Mouse (Mus musculus) heart, embryonic 11.5 days (tissue): Measurements from ENCODE around the gene Stox1. TPM values are rescaled to one million over a fixed set of nuclear protein-coding genes. Genes with fewer than 3 reads are reported as not detected.
"Not testable (repeated sequence)": the region's sequence is repeated elsewhere in the genome, so short reads cannot be mapped to it uniquely, and the experiment has no call there.

ENCODE experiments used
- ATAC-seq: fragments of 200-750 bp; cut with Nextera tagmentation; replicated peaks from 2 replicates; pipeline ENCODE4 v1.8.0; 2017; ENCODE audit warnings: moderate library complexity; ENCODE audit not compliant: insufficient number of reproducible peaks, low FRiP score, low TSS enrichment
- H3K27ac ChIP-seq: fragments of 300-500 bp; sonication (generic); 2 replicates; pipeline ENCODE4 v1.5.1; 2014; ENCODE audit warnings: mild to moderate bottlenecking, low read depth, low read length
- H3K27me3 ChIP-seq: fragments of 300-500 bp; sonication (generic); 2 replicates; pipeline ENCODE4 v1.6.1; 2014; ENCODE audit warnings: mild to moderate bottlenecking, low read length, mixed read lengths; ENCODE audit not compliant: control insufficient read depth, insufficient read depth
- H3K36me3 ChIP-seq: fragments of 300-500 bp; sonication (generic); 2 replicates; pipeline ENCODE4 v1.6.1; 2014; ENCODE audit warnings: mild to moderate bottlenecking, low read length, moderate library complexity, mixed read lengths; ENCODE audit not compliant: control insufficient read depth, insufficient read depth
- H3K4me1 ChIP-seq: fragments of 300-500 bp; sonication (generic); 2 replicates; pipeline ENCODE4 v1.6.1; 2014; ENCODE audit warnings: low read length; ENCODE audit not compliant: control insufficient read depth, insufficient read depth
- H3K4me2 ChIP-seq: fragments of 300-500 bp; sonication (generic); 2 replicates; pipeline ENCODE4 v1.6.1; 2014; ENCODE audit warnings: mild to moderate bottlenecking, moderate library complexity
- H3K4me3 ChIP-seq: fragments of 300-500 bp; sonication (generic); 2 replicates; pipeline ENCODE4 v1.5.1; 2014; ENCODE audit warnings: low read depth, low read length
- H3K9ac ChIP-seq: fragments of 300-500 bp; sonication (generic); 2 replicates; pipeline ENCODE4 v1.6.1; 2014; ENCODE audit warnings: mild to moderate bottlenecking, low read depth, low read length, moderate library complexity
- H3K9me3 ChIP-seq: fragments of 300-500 bp; sonication (generic); replicated peaks from 2 replicates; pipeline ENCODE4 v1.6.1; 2016; ENCODE audit warnings: low read length; ENCODE audit not compliant: control insufficient read depth
- WGBS: fragments of 180-500 bp; shearing (Covaris S2); extraction: QIAGEN DNeasy Blood & Tissue Kit; methylation state at CpG from one replicate; pipeline ENCODE4 v1.1.7; 2014; ENCODE audit not compliant: insufficient replicate concordance; 5-methylcytosine and 5-hydroxymethylcytosine counted together
- polyA plus RNA-seq: library from polyadenylated mRNA; unstranded; fragments of >200 nt; fragmentation: Nextera tagmentation; extraction: Ambion mirVana; gene quantifications from 2 replicates; pipeline ENCODE4 v1.2.1, GENCODE M21; 2014

Gene Stox1
- 0.97 and 1.4 TPM in 2 replicates for polyA plus RNA-seq

GRCm38 (mm10) chr10:62725771-62726687 is at the start of gene Stox1:
TSS of gene Stox1 (minus strand) at chr10:62726128.
- Histone ChIP-seq H3K9me3 (no peaks in the 10 kb centered on the region), H3K36me3 (no peaks in the 10 kb centered on the region), H3K4me2 (peak within 1 kb of the TSS; percentile 96), H3K27me3 (peaks cover 18% of the 10 kb centered on the region), H3K4me1 (peaks cover 4% of the 10 kb centered on the region; the same call in 1 of the 2 replicates), H3K9ac (peak within 1 kb of the TSS; percentile 75), H3K27ac (no peak within 1 kb of the TSS), H3K4me3 (peak within 1 kb of the TSS; percentile 79)
- ATAC-seq = peak; percentile 70
- 2% methylated on average over 53 of the region's 85 CpGs for WGBS

GRCm38 (mm10) chr10:62750781-62751180 is 24.9 kb upstream of the Stox1 start:
- H3K36me3 ChIP-seq = peaks cover 50% of the 10 kb centered on the region
- H3K9ac ChIP-seq = no peak overlapping the region
- H3K27ac ChIP-seq = no peak overlapping the region
- WGBS = 65% methylated on average over 6 of the region's 6 CpGs
- no peaks in the 10 kb centered on the region for H3K27me3 ChIP-seq
- no peaks in the 10 kb centered on the region for H3K9me3 ChIP-seq
- ATAC-seq = no peak
- no peak overlapping the region for H3K4me2 ChIP-seq
- H3K4me1 ChIP-seq = no peaks in the 10 kb centered on the region
- H3K4me3 ChIP-seq = no peak overlapping the region

GRCm38 (mm10) chr10:62739961-62740737 is 14.2 kb upstream of the Stox1 start:
- ATAC-seq = peak; percentile 52; the same call in 1 of the 2 replicates
- WGBS = 53% methylated on average over 4 of the region's 4 CpGs

GRCm38 (mm10) chr10:62736965-62737688 is 11.2 kb upstream of the Stox1 start:
- no peak overlapping the region for H3K27ac ChIP-seq
- H3K9me3 ChIP-seq = no peaks in the 10 kb centered on the region
- peak overlapping the region; percentile 5; the same call in 1 of the 2 replicates for H3K9ac ChIP-seq
- H3K4me1 ChIP-seq = 0 out of 2 replicates have a peak, but pooled peaks cover 2% of the 10 kb centered on the region
- 48% methylated on average over 4 of the region's 4 CpGs for WGBS
- no peaks in the 10 kb centered on the region for H3K27me3 ChIP-seq
- H3K4me2 ChIP-seq = no peak overlapping the region
- ATAC-seq = no peak
- peaks cover 5% of the 10 kb centered on the region; the same call in 1 of the 2 replicates for H3K36me3 ChIP-seq
- H3K4me3 ChIP-seq = no peak overlapping the region

More at GRCm38 (mm10) chr10:62739961-62740737, 14.2 kb upstream of the Stox1 start:
- H3K27me3 ChIP-seq = no peaks in the 10 kb centered on the region
- no peak overlapping the region for H3K4me3 ChIP-seq
- no peak overlapping the region for H3K4me2 ChIP-seq
- H3K9me3 ChIP-seq = no peaks in the 10 kb centered on the region
- peak overlapping the region; percentile 69 for H3K27ac ChIP-seq
- H3K9ac ChIP-seq = no peak overlapping the region
- H3K4me1 ChIP-seq = 0 out of 2 replicates have a peak, but pooled peaks cover 2% of the 10 kb centered on the region
- H3K36me3 ChIP-seq = peaks cover 18% of the 10 kb centered on the region

- peaks cover 4% of the 10 kb centered on the region; the same call in 1 of the 2 replicates for H3K4me1 ChIP-seq
- no peaks in the 10 kb centered on the region for H3K36me3 ChIP-seq
- H3K27ac ChIP-seq = no peak overlapping the region
Observed at GRCm38 (mm10) chr10:62730826-62731225, 4.9 kb upstream of the Stox1 start.

GRCm38 (mm10) chr10:62724936-62725335 is 992 bp downstream of the Stox1 start:
- H3K4me3 ChIP-seq = no peak overlapping the region; the same call in 1 of the 2 replicates
- 33% methylated on average over 7 of the region's 7 CpGs for WGBS

More at GRCm38 (mm10) chr10:62730826-62731225, 4.9 kb upstream of the Stox1 start:
- Histone ChIP-seq H3K4me2 (no peak overlapping the region), H3K27me3 (no peaks in the 10 kb centered on the region), H3K4me3 (no peak overlapping the region), H3K9ac (no peak overlapping the region), H3K9me3 (no peaks in the 10 kb centered on the region)
- ATAC-seq = no peak
- WGBS = 69% methylated on average over 10 of the region's 10 CpGs

DNA sequence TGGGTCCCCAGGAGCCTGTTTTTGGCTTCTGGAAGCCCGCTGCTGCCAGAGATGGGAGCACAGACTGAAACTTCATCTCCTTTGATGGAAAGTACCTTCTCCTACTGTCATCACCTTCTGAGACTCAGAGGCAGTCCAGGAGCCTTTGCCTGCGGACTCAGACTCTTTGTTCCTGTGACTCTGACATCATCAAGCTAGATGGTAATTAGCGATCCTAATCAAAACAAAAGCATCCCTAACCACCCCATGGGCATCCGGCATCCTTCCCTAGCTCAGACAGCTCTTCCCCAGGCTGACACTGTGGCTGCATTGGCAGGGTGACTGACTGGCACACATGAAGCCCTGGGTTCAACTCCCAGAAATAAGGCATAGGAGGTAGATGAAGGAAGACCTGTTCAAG is 3.2 kb downstream of the Stox1 start:
- 8% methylated on average over 4 of the region's 4 CpGs for WGBS
- H3K27ac ChIP-seq = no peak overlapping the region
- no peak for ATAC-seq
- peaks cover 4% of the 10 kb centered on the region; the same call in 1 of the 2 replicates for H3K4me1 ChIP-seq
- no peak overlapping the region for H3K4me2 ChIP-seq
- H3K9ac ChIP-seq = no peak overlapping the region
- no peak overlapping the region for H3K4me3 ChIP-seq
- H3K9me3 ChIP-seq = no peaks in the 10 kb centered on the region
- peaks cover 18% of the 10 kb centered on the region for H3K27me3 ChIP-seq
- no peaks in the 10 kb centered on the region for H3K36me3 ChIP-seq

More at GRCm38 (mm10) chr10:62724936-62725335, 992 bp downstream of the Stox1 start:
- H3K27me3 ChIP-seq = peaks cover 18% of the 10 kb centered on the region
- no peaks in the 10 kb centered on the region for H3K9me3 ChIP-seq
- no peak for ATAC-seq
- no peak overlapping the region for H3K9ac ChIP-seq
- H3K4me2 ChIP-seq = peak overlapping the region; percentile 96
- H3K4me1 ChIP-seq = peaks cover 4% of the 10 kb centered on the region; the same call in 1 of the 2 replicates
- H3K36me3 ChIP-seq = no peaks in the 10 kb centered on the region
- no peak overlapping the region for H3K27ac ChIP-seq

DNA sequence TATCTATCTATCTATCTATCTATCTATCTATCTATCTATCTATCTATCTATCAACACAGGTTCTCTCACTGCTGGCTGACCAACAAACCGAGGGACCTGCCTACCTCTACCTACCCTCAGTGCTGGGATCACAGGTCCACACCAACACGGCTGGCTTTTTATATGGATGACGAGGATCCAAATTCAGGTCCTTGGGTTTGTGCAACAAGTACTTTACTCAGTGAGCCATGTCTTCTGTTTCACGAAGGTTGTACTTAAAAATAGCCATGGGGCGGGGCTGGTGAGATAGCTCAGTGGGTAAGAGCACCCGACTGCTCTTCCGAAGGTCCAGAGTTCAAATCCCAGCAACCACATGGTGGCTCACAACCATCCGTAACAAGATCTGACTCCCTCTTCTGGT is 5.4 kb downstream of the Stox1 start:
- peaks cover 18% of the 10 kb centered on the region for H3K27me3 ChIP-seq
- ATAC-seq, H3K9ac ChIP-seq, H3K9me3 ChIP-seq, H3K4me1 ChIP-seq, H3K4me2 ChIP-seq, H3K27ac ChIP-seq, H3K36me3 ChIP-seq, H3K4me3 ChIP-seq: not testable (repeated sequence)
- WGBS = 79% methylated on average over 7 of the region's 8 CpGs
